16 mouse cellular contexts compared by ENCODE assay signal in the genomic region with DNA sequence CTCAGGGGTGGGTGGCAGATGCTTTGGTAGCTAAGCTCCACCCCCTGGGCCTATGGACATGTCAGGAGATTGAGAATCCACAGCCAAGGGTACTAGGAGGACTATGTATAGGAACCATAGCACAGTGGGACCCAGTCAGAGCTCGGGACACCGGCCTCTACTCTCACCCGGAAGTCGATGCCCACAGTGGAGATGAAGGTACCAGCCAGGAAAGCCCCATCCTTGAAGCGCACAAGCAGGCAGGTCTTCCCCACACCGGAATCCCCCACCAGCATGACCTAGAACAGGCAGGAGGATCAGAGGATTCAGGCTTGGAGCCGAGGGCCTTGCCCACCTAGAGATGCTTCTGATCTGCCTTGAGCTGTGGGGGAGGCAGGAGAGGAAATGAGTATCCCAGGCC. TPM values are rescaled to one million over a fixed set of nuclear protein-coding genes. Genes with fewer than 3 reads are reported as not detected.
DNase-seq lines count a peak whose midpoint lies in the region; ATAC-seq and TF ChIP-seq lines count a peak whose summit lies in the region.
"Had no signal": no experiment of that assay in that cellular context is flagged by ENCODE, and none has a peak within 500 bp of the region (broad histone marks: within the 10 kb centered on the region; RNA-seq: fewer than 3 reads in every experiment).

No protein-coding gene starts in this region.

- no peak overlapping the region for H3K27ac ChIP-seq in forebrain, embryonic 11.5 days (ENCODE audit: low read depth, low read length)
- H3K27ac ChIP-seq in forebrain, embryonic 12.5 days: no peak overlapping the region
- H3K27ac ChIP-seq in left cerebral cortex, adult 2 months: peak overlapping the region; percentile 57
- H3K27ac ChIP-seq in ES-Bruce4 (ENCODE audit: insufficient read depth, low read length): peak overlapping the region; percentile 2; the same call in 1 of the 2 replicates
- H3K27ac ChIP-seq in limb, embryonic 10.5 days: no peak overlapping the region
- H3K27ac ChIP-seq: heart, embryonic 15.5 days had no signal

- no peak for ATAC-seq in forebrain, embryonic 11.5 days (replicated peaks; ENCODE audit: low FRiP score)
- no peak for ATAC-seq in forebrain, embryonic 12.5 days (ENCODE audit: low FRiP score)

- peaks cover 22% of the 10 kb centered on the region for H3K4me1 ChIP-seq in forebrain, embryonic 11.5 days (replicated peaks; ENCODE audit: control insufficient read depth, insufficient read depth, low read length)
- H3K4me1 ChIP-seq in forebrain, embryonic 12.5 days: peaks cover 51% of the 10 kb centered on the region
- no peaks in the 10 kb centered on the region for H3K4me1 ChIP-seq in ES-Bruce4 (ENCODE audit: control insufficient read depth, insufficient read depth, low read length)
- H3K4me1 ChIP-seq in limb, embryonic 10.5 days: peaks cover 55% of the 10 kb centered on the region

- no peak overlapping the region for H3K4me2 ChIP-seq in forebrain, embryonic 11.5 days (ENCODE audit: low read depth, low read length, severe bottlenecking)
- no peak overlapping the region for H3K4me2 ChIP-seq in forebrain, embryonic 12.5 days

- no peak overlapping the region for H3K9ac ChIP-seq in forebrain, embryonic 11.5 days (ENCODE audit: low read length)
- no peak overlapping the region for H3K9ac ChIP-seq in forebrain, embryonic 12.5 days
- H3K9ac ChIP-seq in ES-Bruce4 (ENCODE audit: low read depth, poor library complexity, severe bottlenecking): 0 out of 2 replicates have a peak overlapping the region, but pooled peaks have one; percentile 29
- H3K9ac ChIP-seq: heart, embryonic 15.5 days had no signal

- H3K9me3 ChIP-seq in forebrain, embryonic 11.5 days (ENCODE audit: control insufficient read depth, low read length): no peaks in the 10 kb centered on the region
- H3K9me3 ChIP-seq in forebrain, embryonic 12.5 days: no peaks in the 10 kb centered on the region
- no peaks in the 10 kb centered on the region for H3K9me3 ChIP-seq in ES-Bruce4 (replicated peaks; ENCODE audit: control insufficient read depth, insufficient read depth, low read length, poor library complexity, severe bottlenecking)
- no peaks in the 10 kb centered on the region for H3K9me3 ChIP-seq in limb, embryonic 10.5 days (replicated peaks)
- H3K9me3 ChIP-seq: heart, embryonic 15.5 days had no signal

- no peak for TF ChIP-seq POLR2A in ES-Bruce4 (IDR thresholded peaks at IDR 0.05; ENCODE audit: insufficient read depth, low read length)

- 80% methylated on average over 7 of the region's 7 CpGs for WGBS in forebrain, embryonic 11.5 days
- 77% methylated on average over 7 of the region's 7 CpGs for WGBS in forebrain, embryonic 12.5 days
- whole genome bisulfite sequencing in limb, embryonic 10.5 days: 74% methylated on average over 7 of the region's 7 CpGs

- H3K27me3 ChIP-seq in forebrain, embryonic 11.5 days (ENCODE audit: control insufficient read depth, insufficient read depth, low read length): no peaks in the 10 kb centered on the region
- no peaks in the 10 kb centered on the region for H3K27me3 ChIP-seq in forebrain, embryonic 12.5 days
- H3K27me3 ChIP-seq in ES-Bruce4 (ENCODE audit: control insufficient read depth, insufficient read depth, low read length, poor library complexity, severe bottlenecking): no peaks in the 10 kb centered on the region
- no peaks in the 10 kb centered on the region for H3K27me3 ChIP-seq in limb, embryonic 10.5 days (ENCODE audit: low read depth, poor library complexity, severe bottlenecking)

- no peak for TF ChIP-seq EP300 in ES-Bruce4 (IDR thresholded peaks at IDR 0.05; ENCODE audit: insufficient read depth, low read depth, low read length)

- TF ChIP-seq CTCF in left cerebral cortex, adult 2 months (IDR thresholded peaks at IDR 0.05): no peak
- no peak for TF ChIP-seq CTCF in ES-Bruce4 (IDR thresholded peaks at IDR 0.05; ENCODE audit: low read depth, low read length)

- intact Hi-C loops in left cerebral cortex, adult 2 months (cut with DNase I): no loop called here
- intact Hi-C loops in left cerebral cortex, postnatal 14 days (cut with DNase I): no loop called here

- H3K4me3 ChIP-seq in forebrain, embryonic 11.5 days (ENCODE audit: low read depth, low read length): no peak overlapping the region
- H3K4me3 ChIP-seq in forebrain, embryonic 12.5 days (replicated peaks): no peak overlapping the region
- H3K4me3 ChIP-seq in left cerebral cortex, adult 2 months: peak overlapping the region; percentile 61
- no peak overlapping the region for H3K4me3 ChIP-seq in ES-Bruce4 (ENCODE audit: low read depth, low read length)
- H3K4me3 ChIP-seq in limb, embryonic 10.5 days: peak overlapping the region; percentile 50; the same call in 1 of the 2 replicates
- H3K4me3 ChIP-seq: heart, embryonic 15.5 days; myocyte had no signal

- peak; percentile 54 for DNase-seq in forebrain, embryonic 11.5 days (ENCODE audit: low spot score)
- DNase-seq in left cerebral cortex, adult 2 months (ENCODE audit: extremely low spot score in 1 of 2, low spot score in 2 of 2): no peak
- no peak for DNase-seq in left cerebral cortex, postnatal 14 days (ENCODE audit: low spot score in 2 of 2)
- DNase-seq in limb, embryonic 10.5 days (ENCODE audit: low spot score): no peak
- no peak for DNase-seq in right cerebral cortex, postnatal 4 days
- DNase-seq in retina, embryonic 14.5 days (ENCODE audit: low spot score): no peak
- DNase-seq: adrenal gland, adult 2 months; gastrocnemius, postnatal 10 days; kidney, postnatal 10 days; lung, postnatal 36 days; thymus, postnatal 36 days had no signal

- no peaks in the 10 kb centered on the region for H3K36me3 ChIP-seq in forebrain, embryonic 11.5 days (ENCODE audit: control insufficient read depth, insufficient read depth, low read length)
- peaks cover 20% of the 10 kb centered on the region for H3K36me3 ChIP-seq in forebrain, embryonic 12.5 days (replicated peaks)
- H3K36me3 ChIP-seq in ES-Bruce4 (ENCODE audit: control insufficient read depth, insufficient read depth, low read length, poor library complexity, severe bottlenecking): peaks cover 27% of the 10 kb centered on the region
- H3K36me3 ChIP-seq in limb, embryonic 10.5 days: peaks cover 27% of the 10 kb centered on the region
- H3K36me3 ChIP-seq: heart, embryonic 15.5 days had no signal

RNA-seq across cellular contexts. Expression of a gene that starts 2.0 kb away (rescaled TPM):
- 1.8 and 2.7 TPM in 2 replicates for polyA plus RNA-seq in forebrain, embryonic 11.5 days (2014; fragmentation: Nextera tagmentation; extraction: Ambion mirVana)
- polyA plus RNA-seq in forebrain, embryonic 12.5 days (2016; fragmentation: Nextera tagmentation; extraction: Ambion mirVana): 1.7 and 1.9 TPM in 2 replicates
- 10 to 100 TPM; 53.6 to 54.1 TPM for total RNA-seq in left cerebral cortex, adult 2 months (2021)
- total RNA-seq in left cerebral cortex, postnatal 14 days (2021): 10 to 100 TPM; 36.2 to 40.4 TPM
- polyA plus RNA-seq in ES-Bruce4 (2011; ENCODE audit: insufficient read depth, insufficient read length, low read depth, missing spikeins): 1.2 and 1.5 TPM in 2 replicates
- 2.4 and 3.8 TPM in 2 replicates for polyA plus RNA-seq in limb, embryonic 10.5 days (2016; fragmentation: Nextera tagmentation; extraction: Ambion mirVana)

RNA-seq across cellular contexts. Expression of a gene that starts 4.3 kb away (rescaled TPM):
- 113 and 123 TPM in 2 replicates for polyA plus RNA-seq in forebrain, embryonic 11.5 days (2014; fragmentation: Nextera tagmentation; extraction: Ambion mirVana)
- polyA plus RNA-seq in forebrain, embryonic 12.5 days (2016; fragmentation: Nextera tagmentation; extraction: Ambion mirVana): 100 and 103 TPM in 2 replicates
- total RNA-seq in left cerebral cortex, adult 2 months (2021): 10 to 100 TPM; 81.3 to 85.3 TPM
- 10 to 100 TPM; 86.8 to 91.7 TPM for total RNA-seq in left cerebral cortex, postnatal 14 days (2021)
- 145 and 168 TPM in 2 replicates for polyA plus RNA-seq in ES-Bruce4 (2011; ENCODE audit: insufficient read depth, insufficient read length, low read depth, missing spikeins)
- polyA plus RNA-seq in limb, embryonic 10.5 days (2016; fragmentation: Nextera tagmentation; extraction: Ambion mirVana): 125 and 136 TPM in 2 replicates

RNA-seq across cellular contexts. Expression of a gene that starts 17.6 kb away (rescaled TPM):
- 19.0 and 23.9 TPM in 2 replicates for polyA plus RNA-seq in forebrain, embryonic 11.5 days (2014; fragmentation: Nextera tagmentation; extraction: Ambion mirVana)
- polyA plus RNA-seq in forebrain, embryonic 12.5 days (2016; fragmentation: Nextera tagmentation; extraction: Ambion mirVana): 15.5 and 17.9 TPM in 2 replicates
- 10 to 100 TPM; 89.1 to 97.5 TPM for total RNA-seq in left cerebral cortex, adult 2 months (2021)
- 10 to 100 TPM; 68.6 to 78.7 TPM for total RNA-seq in left cerebral cortex, postnatal 14 days (2021)
- 13.0 and 14.8 TPM in 2 replicates for polyA plus RNA-seq in ES-Bruce4 (2011; ENCODE audit: insufficient read depth, insufficient read length, low read depth, missing spikeins)
- polyA plus RNA-seq in limb, embryonic 10.5 days (2016; fragmentation: Nextera tagmentation; extraction: Ambion mirVana): 18.9 and 24.7 TPM in 2 replicates

RNA-seq across cellular contexts. Expression of a gene that starts 43.6 kb away (rescaled TPM):
- polyA plus RNA-seq in forebrain, embryonic 11.5 days (2014; fragmentation: Nextera tagmentation; extraction: Ambion mirVana): 8.0 and 9.3 TPM in 2 replicates
- 14.8 and 16.6 TPM in 2 replicates for polyA plus RNA-seq in forebrain, embryonic 12.5 days (2016; fragmentation: Nextera tagmentation; extraction: Ambion mirVana)
- total RNA-seq in left cerebral cortex, adult 2 months (2021): 100 to 1,000 TPM; 134 to 144 TPM
- total RNA-seq in left cerebral cortex, postnatal 14 days (2021): 100 to 1,000 TPM; 134 to 145 TPM
- polyA plus RNA-seq in ES-Bruce4 (2011; ENCODE audit: insufficient read depth, insufficient read length, low read depth, missing spikeins): 1.7 and 3.3 TPM in 2 replicates
- polyA plus RNA-seq in limb, embryonic 10.5 days (2016; fragmentation: Nextera tagmentation; extraction: Ambion mirVana): 1.4 and 3.6 TPM in 2 replicates
- total RNA-seq: common myeloid progenitor, adult 5-6 weeks had no signal

RNA-seq across cellular contexts. Expression of a gene that starts 53.2 kb away (rescaled TPM):
- polyA plus RNA-seq in forebrain, embryonic 11.5 days (2014; fragmentation: Nextera tagmentation; extraction: Ambion mirVana): 33.8 and 34.0 TPM in 2 replicates
- 34.4 and 37.9 TPM in 2 replicates for polyA plus RNA-seq in forebrain, embryonic 12.5 days (2016; fragmentation: Nextera tagmentation; extraction: Ambion mirVana)
- 10 to 100 TPM; 34.5 to 37.1 TPM for total RNA-seq in left cerebral cortex, adult 2 months (2021)
- total RNA-seq in left cerebral cortex, postnatal 14 days (2021): 10 to 100 TPM; 32.3 to 36.9 TPM
- 20.4 and 22.8 TPM in 2 replicates for polyA plus RNA-seq in ES-Bruce4 (2011; ENCODE audit: insufficient read depth, insufficient read length, low read depth, missing spikeins)
- polyA plus RNA-seq in limb, embryonic 10.5 days (2016; fragmentation: Nextera tagmentation; extraction: Ambion mirVana): 31.6 and 42.2 TPM in 2 replicates

Comparison
In these comparisons a context has a peak if more than half of its experiments do, and no peak if none do; other contexts are left out.
1. H3K27ac ChIP-seq: peak in left cerebral cortex, adult 2 months (single experiment) and ES-Bruce4 (single experiment); none in forebrain, embryonic 11.5 days (single experiment), forebrain, embryonic 12.5 days (single experiment) and limb, embryonic 10.5 days (single experiment).
2. H3K4me3 ChIP-seq: peak in left cerebral cortex, adult 2 months (single experiment) and limb, embryonic 10.5 days (single experiment); none in forebrain, embryonic 11.5 days (single experiment), forebrain, embryonic 12.5 days (single experiment) and ES-Bruce4 (single experiment).